Mouse (Mus musculus) hindbrain, embryonic 10.5 days (tissue): Measurements from ENCODE around the gene Zfp213. TPM values are rescaled to one million over a fixed set of nuclear protein-coding genes. Genes with fewer than 3 reads are reported as not detected.
A peak's percentile ranks its signal among the peaks of the same experiment; 100 is the strongest.

Experiments
- DNase-seq: peaks from one replicate; pipeline ENCODE4 v3.0.0-alpha.2; 2017; ENCODE audit warnings: low spot score
- H3K27ac ChIP-seq: fragments of 300-500 bp; sonication (generic); 2 replicates; pipeline ENCODE4 v1.5.1; 2016; ENCODE audit warnings: mild to moderate bottlenecking, moderate library complexity
- H3K27me3 ChIP-seq: fragments of 300-500 bp; sonication (generic); 2 replicates; pipeline ENCODE4 v1.6.1; 2016; ENCODE audit warnings: mild to moderate bottlenecking; ENCODE audit not compliant: poor library complexity, insufficient read depth, severe bottlenecking
- H3K36me3 ChIP-seq: fragments of 300-500 bp; sonication (generic); 2 replicates; pipeline ENCODE4 v1.6.1; 2016; ENCODE audit warnings: mild to moderate bottlenecking, moderate library complexity
- H3K4me1 ChIP-seq: fragments of 300-500 bp; sonication (generic); replicated peaks from 2 replicates; pipeline ENCODE4 v1.6.1; 2016; ENCODE audit warnings: mild to moderate bottlenecking
- H3K4me3 ChIP-seq: fragments of 300-500 bp; sonication (generic); 2 replicates; pipeline ENCODE4 v1.5.1; 2016; ENCODE audit warnings: mild to moderate bottlenecking, moderate library complexity
- H3K9me3 ChIP-seq: fragments of 300-500 bp; sonication (generic); 2 replicates; pipeline ENCODE4 v1.6.1; 2016; ENCODE audit warnings: mild to moderate bottlenecking, moderate library complexity
- WGBS: fragments of 180-500 bp; shearing (Covaris S2); methylation state at CpG from one replicate; pipeline ENCODE4 v1.1.7; 2016; 5-methylcytosine and 5-hydroxymethylcytosine counted together
- polyA plus RNA-seq: library from polyadenylated mRNA; unstranded; fragments of >200 nt; fragmentation: Nextera tagmentation; extraction: Ambion mirVana; gene quantifications from 2 replicates; pipeline ENCODE4 v1.2.1, GENCODE M21; 2016

Zfp213 gene
- polyA plus RNA-seq, 1 experiment from 2014 or later = 25.3 TPM

- DNase-seq = no peak
- Histone ChIP-seq H3K9me3 (no peaks in the 10 kb centered on the region), H3K27me3 (no peaks in the 10 kb centered on the region), H3K4me3 (peak overlapping the region; percentile 75), H3K36me3 (no peaks in the 10 kb centered on the region), H3K27ac (no peak overlapping the region), H3K4me1 (peaks cover 28% of the 10 kb centered on the region)
- 52% methylated on average over 11 of the region's 11 CpGs for WGBS
These were observed 16.2 kb downstream of the Zfp213 start for GRCm38 (mm10) chr17:23547681-23548443.

GRCm38 (mm10) chr17:23546702-23547505, 17.1 kb downstream of the Zfp213 start:
- DNase-seq = peak; percentile 89
- Histone ChIP-seq H3K4me1 (peaks cover 36% of the 10 kb centered on the region), H3K4me3 (peak overlapping the region; percentile 75), H3K36me3 (no peaks in the 10 kb centered on the region), H3K9me3 (no peaks in the 10 kb centered on the region), H3K27ac (peak overlapping the region; percentile 85), H3K27me3 (peaks cover 2% of the 10 kb centered on the region; the same call in 1 of the 2 replicates)
- WGBS = under 1% methylated on average over 42 of the region's 42 CpGs

GRCm38 (mm10) chr17:23546333-23546701, 17.7 kb downstream of the Zfp213 start:
- H3K27ac ChIP-seq = peak overlapping the region; percentile 85
- H3K36me3 ChIP-seq = no peaks in the 10 kb centered on the region
- H3K27me3 ChIP-seq = peaks cover 7% of the 10 kb centered on the region
- no peaks in the 10 kb centered on the region for H3K9me3 ChIP-seq
- peak overlapping the region; percentile 75 for H3K4me3 ChIP-seq
- under 1% methylated on average over 20 of the region's 20 CpGs for WGBS
- DNase-seq = peak; percentile 89
- H3K4me1 ChIP-seq = peaks cover 36% of the 10 kb centered on the region

GRCm38 (mm10) chr17:23545841-23546240, 18.2 kb downstream of the Zfp213 start:
- no peak for DNase-seq
- 14% methylated on average over 6 of the region's 6 CpGs for WGBS
- Histone ChIP-seq H3K4me1 (peaks cover 35% of the 10 kb centered on the region), H3K9me3 (no peaks in the 10 kb centered on the region), H3K4me3 (peak overlapping the region; percentile 75), H3K27me3 (peaks cover 9% of the 10 kb centered on the region), H3K36me3 (no peaks in the 10 kb centered on the region), H3K27ac (no peak overlapping the region)

GRCm38 (mm10) chr17:23544766-23545165, 19.3 kb downstream of the Zfp213 start:
- WGBS = 94% methylated on average over 1 of the region's 1 CpGs
- no peaks in the 10 kb centered on the region for H3K9me3 ChIP-seq
- peaks cover 18% of the 10 kb centered on the region for H3K27me3 ChIP-seq
- DNase-seq = no peak
- no peak overlapping the region for H3K27ac ChIP-seq
- H3K4me3 ChIP-seq = no peak overlapping the region
- no peaks in the 10 kb centered on the region for H3K36me3 ChIP-seq
- H3K4me1 ChIP-seq = peaks cover 32% of the 10 kb centered on the region

- peaks cover 26% of the 10 kb centered on the region for H3K4me1 ChIP-seq
- no peak for DNase-seq
- no peak overlapping the region for H3K27ac ChIP-seq
- WGBS = 77% methylated on average over 4 of the region's 4 CpGs
- H3K27me3 ChIP-seq = peaks cover 25% of the 10 kb centered on the region
- H3K4me3 ChIP-seq = no peak overlapping the region
- H3K36me3 ChIP-seq = no peaks in the 10 kb centered on the region
- H3K9me3 ChIP-seq = no peaks in the 10 kb centered on the region
These were observed 20.1 kb downstream of the Zfp213 start for GRCm38 (mm10) chr17:23543983-23544382.

GRCm38 (mm10) chr17:23543325-23543724, 20.7 kb downstream of the Zfp213 start:
- Histone ChIP-seq H3K36me3 (no peaks in the 10 kb centered on the region), H3K4me1 (peaks cover 30% of the 10 kb centered on the region), H3K27me3 (peaks cover 32% of the 10 kb centered on the region), H3K9me3 (no peaks in the 10 kb centered on the region), H3K27ac (no peak overlapping the region), H3K4me3 (no peak overlapping the region)
- peak; percentile 7 for DNase-seq
- 63% methylated on average over 5 of the region's 5 CpGs for WGBS

- H3K4me3 ChIP-seq = no peak overlapping the region
- H3K27ac ChIP-seq = no peak overlapping the region
- H3K36me3 ChIP-seq = no peaks in the 10 kb centered on the region
- H3K9me3 ChIP-seq = no peaks in the 10 kb centered on the region
- H3K4me1 ChIP-seq = peaks cover 35% of the 10 kb centered on the region
- DNase-seq = peak; percentile 2
- H3K27me3 ChIP-seq = peaks cover 37% of the 10 kb centered on the region
- WGBS = 52% methylated on average over 4 of the region's 4 CpGs
These were observed 21.2 kb downstream of the Zfp213 start for GRCm38 (mm10) chr17:23542835-23543234.

GRCm38 (mm10) chr17:23542004-23542720, 21.9 kb downstream of the Zfp213 start:
- Histone ChIP-seq H3K36me3 (no peaks in the 10 kb centered on the region), H3K27me3 (peaks cover 44% of the 10 kb centered on the region), H3K4me1 (peaks cover 39% of the 10 kb centered on the region), H3K9me3 (no peaks in the 10 kb centered on the region), H3K4me3 (peak overlapping the region; percentile 43), H3K27ac (peak overlapping the region; percentile 57; the same call in 1 of the 2 replicates)
- DNase-seq = peak; percentile 24
- WGBS = 11% methylated on average over 12 of the region's 12 CpGs

- Histone ChIP-seq H3K9me3 (no peaks in the 10 kb centered on the region), H3K27me3 (peaks cover 48% of the 10 kb centered on the region), H3K36me3 (no peaks in the 10 kb centered on the region), H3K27ac (no peak overlapping the region), H3K4me3 (peak overlapping the region; percentile 43), H3K4me1 (peaks cover 39% of the 10 kb centered on the region)
- peak; percentile 67 for DNase-seq
- 10% methylated on average over 31 of the region's 31 CpGs for WGBS
These were observed 23.2 kb downstream of the Zfp213 start for GRCm38 (mm10) chr17:23540605-23541475.

GRCm38 (mm10) chr17:23540106-23540505, 23.9 kb downstream of the Zfp213 start:
- Histone ChIP-seq H3K27me3 (peaks cover 49% of the 10 kb centered on the region), H3K4me3 (peak overlapping the region; percentile 43)

GRCm38 (mm10) chr17:23539608-23540007, 24.4 kb downstream of the Zfp213 start:
- Histone ChIP-seq H3K27ac (no peak overlapping the region), H3K9me3 (no peaks in the 10 kb centered on the region), H3K4me3 (no peak overlapping the region), H3K27me3 (peaks cover 54% of the 10 kb centered on the region), H3K4me1 (peaks cover 43% of the 10 kb centered on the region), H3K36me3 (no peaks in the 10 kb centered on the region)
- DNase-seq = peak; percentile 2
- WGBS = 88% methylated on average over 5 of the region's 5 CpGs

More at GRCm38 (mm10) chr17:23540106-23540505, 23.9 kb downstream of the Zfp213 start:
- WGBS = 32% methylated on average over 3 of the region's 3 CpGs
- H3K27ac ChIP-seq = no peak overlapping the region
- no peak for DNase-seq
- no peaks in the 10 kb centered on the region for H3K9me3 ChIP-seq
- peaks cover 39% of the 10 kb centered on the region for H3K4me1 ChIP-seq
- H3K36me3 ChIP-seq = no peaks in the 10 kb centered on the region
